Mouse (Mus musculus) limb, embryonic 10.5 days (tissue): Measurements from ENCODE around the gene Tmem51. TPM values are rescaled to one million over a fixed set of nuclear protein-coding genes. Genes with fewer than 3 reads are reported as not detected.

ENCODE experiments used
- DNase-seq: peaks from one replicate; pipeline ENCODE4 v3.0.0-alpha.2; 2017; ENCODE audit warnings: low spot score
- H3K27ac ChIP-seq: fragments of 300-500 bp; sonication (generic); 2 replicates; pipeline ENCODE4 v1.5.1; 2016; ENCODE audit warnings: mild to moderate bottlenecking
- H3K27me3 ChIP-seq: fragments of 300-500 bp; sonication (generic); 2 replicates; pipeline ENCODE4 v1.6.1; 2016; ENCODE audit warnings: low read depth, mild to moderate bottlenecking; ENCODE audit not compliant: poor library complexity, severe bottlenecking
- H3K36me3 ChIP-seq: fragments of 300-500 bp; sonication (generic); 2 replicates; pipeline ENCODE4 v1.6.1; 2016; ENCODE audit warnings: mild to moderate bottlenecking, moderate library complexity
- H3K4me1 ChIP-seq: fragments of 300-500 bp; sonication (generic); 2 replicates; pipeline ENCODE4 v1.6.1; 2016
- H3K4me3 ChIP-seq: fragments of 300-500 bp; sonication (generic); 2 replicates; pipeline ENCODE4 v1.5.1; 2016; ENCODE audit warnings: mild to moderate bottlenecking, moderate library complexity
- H3K9me3 ChIP-seq: fragments of 300-500 bp; sonication (generic); replicated peaks from 2 replicates; pipeline ENCODE4 v1.6.1; 2016; ENCODE audit warnings: mild to moderate bottlenecking
- WGBS: fragments of 180-500 bp; shearing (Covaris S2); methylation state at CpG from one replicate; pipeline ENCODE4 v1.1.7; 2016; 5-methylcytosine and 5-hydroxymethylcytosine counted together
- polyA plus RNA-seq: library from polyadenylated mRNA; unstranded; fragments of >200 nt; fragmentation: Nextera tagmentation; extraction: Ambion mirVana; gene quantifications from 2 replicates; pipeline ENCODE4 v1.2.1, GENCODE M21; 2016

Gene Tmem51
- polyA plus RNA-seq = 7.0 and 10.8 TPM in 2 replicates

DNA sequence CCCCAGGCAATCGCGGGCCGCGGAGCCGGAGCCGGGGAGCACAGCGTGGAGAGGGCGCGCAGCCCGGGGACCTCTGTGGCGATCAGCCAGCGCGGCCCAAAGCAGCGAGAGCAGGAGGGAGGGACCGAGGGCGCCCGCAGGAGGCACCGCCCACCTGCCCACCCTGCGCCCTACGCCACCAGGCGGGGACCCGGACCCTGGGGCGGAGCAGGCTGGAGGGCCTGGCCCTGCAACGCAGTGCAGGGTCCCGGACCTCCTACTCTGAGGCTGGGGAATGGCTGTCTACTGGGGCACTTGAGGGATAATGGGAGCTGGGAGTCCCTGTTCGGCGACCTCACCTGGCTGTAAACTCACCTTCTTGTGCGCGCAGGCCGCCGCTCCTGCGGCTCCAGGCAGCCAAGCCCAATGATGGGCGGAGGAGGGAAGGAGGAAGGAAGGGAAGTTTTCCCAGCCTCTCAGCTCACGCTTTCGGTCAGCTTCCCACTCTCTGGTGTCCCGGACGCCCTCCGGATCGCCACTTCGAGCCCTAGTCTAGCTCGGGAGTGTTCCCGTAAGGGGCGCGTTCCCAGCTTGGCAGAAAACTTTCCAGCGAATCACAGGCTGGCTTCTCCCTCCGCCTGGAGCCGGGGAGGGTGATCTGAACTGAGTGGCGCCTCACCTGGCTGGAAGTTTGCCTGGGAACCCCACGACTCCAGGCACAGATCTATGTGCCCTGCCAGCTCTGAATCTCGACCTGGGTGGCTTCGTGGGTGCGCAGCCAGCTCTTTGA, at the start of gene Tmem51:
TSS of gene Tmem51 (minus strand) at position 174 of the 769 bp plus-strand sequence.
- DNase-seq = peak; percentile 77
- Histone ChIP-seq H3K27ac (peak within 1 kb of the TSS; percentile 87), H3K27me3 (peaks cover 48% of the 10 kb centered on the region), H3K9me3 (no peaks in the 10 kb centered on the region), H3K4me1 (peaks cover 62% of the 10 kb centered on the region), H3K4me3 (peak within 1 kb of the TSS; percentile 78), H3K36me3 (no peaks in the 10 kb centered on the region)
- under 1% methylated on average over 52 of the region's 52 CpGs for WGBS

DNA sequence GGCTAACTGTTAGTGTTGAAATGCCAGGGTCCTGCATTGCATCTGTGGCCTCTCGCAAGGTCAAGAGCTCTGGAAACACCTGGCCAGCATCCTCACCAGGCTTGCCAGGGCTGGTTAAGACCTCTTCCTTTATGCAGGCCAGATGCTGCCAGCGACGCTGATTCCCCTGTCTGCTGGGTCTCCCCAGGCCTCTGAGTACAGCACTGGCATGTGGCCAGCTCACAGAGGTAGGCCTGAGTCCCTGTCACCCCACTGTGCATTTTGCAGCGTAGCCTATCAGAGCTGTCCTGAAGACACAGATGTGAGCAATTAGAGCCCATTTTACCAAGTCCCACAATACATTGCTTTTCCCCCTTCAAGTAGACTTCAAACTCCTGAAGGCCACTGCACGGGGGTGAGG, 46.1 kb upstream of the Tmem51 start:
- Histone ChIP-seq H3K27me3 (no peaks in the 10 kb centered on the region), H3K4me1 (peaks cover 27% of the 10 kb centered on the region), H3K36me3 (no peaks in the 10 kb centered on the region), H3K27ac (peak overlapping the region; percentile 71), H3K4me3 (no peak overlapping the region), H3K9me3 (no peaks in the 10 kb centered on the region)
- peak; percentile 54 for DNase-seq
- WGBS = 57% methylated on average over 5 of the region's 5 CpGs

DNA sequence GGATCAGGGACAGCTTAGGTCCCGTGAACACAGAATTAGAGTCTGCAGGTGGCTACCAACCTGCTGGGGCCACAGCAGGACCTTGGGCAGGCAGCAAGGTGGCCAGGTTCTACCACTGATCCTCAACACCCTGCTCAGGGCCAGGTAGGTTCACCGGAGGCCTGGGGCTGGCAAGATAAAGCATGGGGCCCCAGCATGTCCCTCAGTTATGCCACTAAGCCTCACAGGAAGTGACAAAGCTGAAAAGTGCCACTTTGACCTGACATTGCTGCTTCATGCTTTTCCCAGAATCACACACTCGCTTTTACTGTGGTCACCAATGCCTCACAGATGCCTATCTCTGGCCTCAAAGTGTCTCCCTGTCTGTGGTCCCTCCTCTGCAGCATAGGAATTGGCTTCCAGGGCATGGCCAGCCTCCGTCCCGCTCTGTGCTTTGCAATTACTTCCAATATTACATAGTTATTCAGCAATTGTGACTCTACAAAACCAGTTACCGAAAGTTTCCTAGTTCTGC, 43.2 kb upstream of the Tmem51 start:
- no peak overlapping the region for H3K4me3 ChIP-seq
- no peaks in the 10 kb centered on the region for H3K9me3 ChIP-seq
- 0 out of 2 replicates have a peak overlapping the region, but pooled peaks have one; percentile 30 for H3K27ac ChIP-seq
- no peaks in the 10 kb centered on the region for H3K36me3 ChIP-seq
- no peaks in the 10 kb centered on the region for H3K27me3 ChIP-seq
- no peak for DNase-seq
- H3K4me1 ChIP-seq = peaks cover 27% of the 10 kb centered on the region
- WGBS = 84% methylated on average over 6 of the region's 6 CpGs

DNA sequence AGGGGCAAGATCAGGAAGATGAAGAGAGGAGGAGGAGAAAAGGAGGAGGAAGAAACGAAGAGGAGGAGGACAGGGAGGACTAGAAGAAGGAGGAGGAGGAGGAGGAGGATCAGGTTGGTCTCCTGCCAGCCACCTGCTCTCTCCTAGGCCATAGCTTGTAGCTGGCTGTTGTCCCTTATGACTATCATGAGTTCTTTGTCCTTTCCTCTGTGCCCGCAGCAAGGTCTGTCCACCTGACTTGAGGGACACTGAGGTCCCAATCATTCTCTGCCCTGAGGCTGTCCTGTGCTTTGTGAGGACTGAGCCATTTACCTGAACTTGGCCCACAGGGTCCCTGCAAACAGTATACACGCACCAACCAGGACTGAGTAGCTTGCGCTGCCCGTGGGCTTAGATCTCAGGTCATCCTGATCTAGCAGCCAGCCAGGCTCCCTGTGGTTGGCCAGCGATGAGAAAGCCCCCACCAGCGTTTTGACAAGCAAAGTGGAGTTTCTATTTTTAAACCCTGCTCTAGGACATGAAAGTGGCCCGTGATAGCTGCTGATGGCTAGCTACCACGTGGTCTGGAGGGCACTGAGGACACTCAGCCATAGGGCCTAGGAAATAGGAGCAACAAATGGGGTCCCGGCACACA, 42.7 kb upstream of the Tmem51 start:
- 74% methylated on average over 10 of the region's 10 CpGs for WGBS
- Histone ChIP-seq H3K36me3 (no peaks in the 10 kb centered on the region), H3K27me3 (no peaks in the 10 kb centered on the region), H3K4me1 (peaks cover 28% of the 10 kb centered on the region), H3K27ac (0 out of 2 replicates have a peak overlapping the region, but pooled peaks have one; percentile 30), H3K9me3 (no peaks in the 10 kb centered on the region), H3K4me3 (no peak overlapping the region)
- no peak for DNase-seq

DNA sequence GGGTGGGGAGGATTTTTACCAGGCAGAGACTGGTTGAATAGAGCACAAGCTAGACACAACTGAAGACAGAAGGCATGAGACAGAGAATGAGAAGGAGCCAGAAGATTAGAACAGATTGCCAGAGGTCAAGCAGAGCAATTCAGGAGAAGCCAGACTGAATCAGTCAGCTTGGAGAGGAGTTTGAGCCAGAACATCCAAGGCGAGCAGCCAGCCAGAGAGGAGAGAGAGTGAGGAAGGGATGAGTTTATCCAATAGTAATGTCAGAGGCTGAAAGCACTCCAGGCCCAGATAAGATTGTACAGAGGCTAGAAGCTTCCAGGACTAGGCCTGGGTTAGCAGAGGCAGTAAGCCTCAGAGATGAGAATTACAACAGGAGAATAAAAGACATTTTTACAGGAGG, 37.1 kb upstream of the Tmem51 start:
- Histone ChIP-seq H3K27ac (peak overlapping the region; percentile 66), H3K4me3 (no peak overlapping the region), H3K27me3 (no peaks in the 10 kb centered on the region), H3K4me1 (peaks cover 46% of the 10 kb centered on the region), H3K36me3 (no peaks in the 10 kb centered on the region), H3K9me3 (no peaks in the 10 kb centered on the region)
- DNase-seq = no peak
- 59% methylated on average over 1 of the region's 1 CpGs for WGBS

DNA sequence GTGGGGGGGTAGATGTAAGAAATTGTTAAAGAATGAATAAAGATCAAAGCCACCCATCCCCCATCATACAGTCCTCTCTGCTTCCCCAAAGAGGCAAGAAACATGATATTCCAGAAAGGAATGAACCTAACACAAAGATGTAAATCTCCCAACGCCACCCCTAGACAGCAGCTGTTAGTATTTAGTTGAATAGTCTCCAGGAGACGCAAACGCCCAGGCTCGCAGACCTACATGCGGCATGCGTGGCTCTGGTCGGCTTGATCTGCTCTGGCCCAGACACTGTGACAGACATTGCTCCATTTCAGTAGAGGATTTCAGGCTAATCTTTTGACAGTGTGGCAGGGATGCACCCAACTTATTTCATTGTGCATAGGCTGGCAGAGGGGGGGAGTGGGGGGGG, 34.4 kb upstream of the Tmem51 start:
- peak overlapping the region; percentile 81 for H3K27ac ChIP-seq

DNA sequence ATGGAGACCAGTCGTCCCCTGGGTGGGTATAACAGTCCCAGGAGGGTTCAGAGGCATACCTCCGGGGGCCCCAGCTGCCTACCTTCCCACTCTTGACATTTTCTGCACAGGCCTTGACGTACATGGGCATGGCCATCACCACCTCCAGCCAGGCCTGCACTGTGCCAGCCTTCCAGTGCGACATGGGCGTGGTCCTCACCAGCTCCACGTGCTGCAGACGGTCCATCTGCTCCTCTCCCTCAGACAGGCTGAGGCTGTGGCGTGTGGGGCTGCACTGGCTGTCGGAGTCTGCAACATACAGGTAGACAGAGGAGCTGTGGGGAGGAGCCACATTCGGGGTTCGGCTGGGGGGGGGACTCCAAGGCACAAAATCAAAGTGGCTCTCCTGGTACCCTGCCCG, 33.9 kb upstream of the Tmem51 start:
- 84% methylated on average over 12 of the region's 12 CpGs for WGBS
- no peak for DNase-seq
- 0 out of 2 replicates have a peak, but pooled peaks cover 10% of the 10 kb centered on the region for H3K27me3 ChIP-seq
- H3K27ac ChIP-seq = peak overlapping the region; percentile 81
- no peaks in the 10 kb centered on the region for H3K36me3 ChIP-seq
- no peak overlapping the region for H3K4me3 ChIP-seq
- no peaks in the 10 kb centered on the region for H3K9me3 ChIP-seq
- H3K4me1 ChIP-seq = peaks cover 49% of the 10 kb centered on the region

More for the DNA sequence above, 34.4 kb upstream of the Tmem51 start:
- H3K36me3 ChIP-seq = no peaks in the 10 kb centered on the region
- no peaks in the 10 kb centered on the region for H3K9me3 ChIP-seq
- H3K4me1 ChIP-seq = peaks cover 49% of the 10 kb centered on the region
- 32% methylated on average over 7 of the region's 7 CpGs for WGBS
- 0 out of 2 replicates have a peak, but pooled peaks cover 10% of the 10 kb centered on the region for H3K27me3 ChIP-seq
- DNase-seq = peak; percentile 59
- no peak overlapping the region for H3K4me3 ChIP-seq

DNA sequence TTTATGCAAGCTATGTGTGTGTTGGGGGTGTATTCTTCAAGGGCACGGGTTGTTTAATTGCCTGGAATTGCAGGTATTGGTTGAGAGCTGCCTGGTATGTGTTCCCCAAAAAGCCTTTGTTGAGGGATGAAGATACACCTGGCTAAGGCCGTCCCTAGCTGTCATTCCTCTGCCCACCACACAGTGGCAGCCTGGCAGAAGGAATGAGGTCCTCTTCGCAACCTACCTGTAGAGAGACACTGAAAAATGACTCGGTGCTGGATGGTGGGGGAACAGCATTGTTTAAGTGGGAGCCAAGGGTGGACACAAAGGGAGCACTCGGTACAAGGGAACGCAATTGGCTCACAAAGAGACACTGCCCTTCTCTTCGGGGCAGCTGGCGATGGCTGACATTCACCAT, 29.2 kb upstream of the Tmem51 start:
- Histone ChIP-seq H3K4me1 (peaks cover 15% of the 10 kb centered on the region), H3K36me3 (no peaks in the 10 kb centered on the region), H3K4me3 (no peak overlapping the region), H3K9me3 (no peaks in the 10 kb centered on the region), H3K27me3 (0 out of 2 replicates have a peak, but pooled peaks cover 10% of the 10 kb centered on the region), H3K27ac (no peak overlapping the region)
- WGBS = 40% methylated on average over 8 of the region's 8 CpGs
- peak; percentile 41 for DNase-seq

DNA sequence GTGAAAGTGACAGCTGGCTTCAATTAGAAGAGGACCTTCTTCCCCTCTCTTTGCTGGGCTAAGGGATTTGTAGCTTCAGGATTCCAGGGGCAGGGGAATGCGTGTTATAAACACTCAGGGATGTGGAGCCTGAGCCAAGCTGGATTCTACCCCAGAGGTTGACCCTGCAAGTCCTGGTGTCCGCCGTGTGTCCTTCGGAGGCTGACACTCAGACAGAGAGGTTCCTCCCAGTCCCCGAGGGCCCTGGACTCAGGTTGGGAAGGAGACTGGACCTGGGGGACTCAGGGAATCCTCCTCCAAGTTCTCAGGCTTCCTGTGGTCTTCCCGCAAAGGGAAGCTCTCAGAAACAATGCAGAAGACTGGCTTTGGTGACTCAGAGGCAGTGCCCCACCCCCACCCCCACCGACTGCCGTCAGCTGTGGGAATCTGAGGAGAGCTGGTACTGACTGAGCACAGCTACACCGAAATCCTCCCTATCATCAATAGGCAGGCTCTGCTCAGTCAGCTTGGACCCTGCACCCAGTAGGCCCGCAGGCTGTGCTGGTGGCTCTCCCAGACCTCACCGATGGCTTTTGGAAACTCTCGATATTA, 19.1 kb upstream of the Tmem51 start:
- Histone ChIP-seq H3K27ac (no peak overlapping the region; the same call in 1 of the 2 replicates), H3K27me3 (0 out of 2 replicates have a peak, but pooled peaks cover 6% of the 10 kb centered on the region), H3K4me1 (peaks cover 20% of the 10 kb centered on the region), H3K9me3 (no peaks in the 10 kb centered on the region), H3K4me3 (no peak overlapping the region), H3K36me3 (no peaks in the 10 kb centered on the region)
- WGBS = 55% methylated on average over 12 of the region's 12 CpGs
- DNase-seq = no peak

DNA sequence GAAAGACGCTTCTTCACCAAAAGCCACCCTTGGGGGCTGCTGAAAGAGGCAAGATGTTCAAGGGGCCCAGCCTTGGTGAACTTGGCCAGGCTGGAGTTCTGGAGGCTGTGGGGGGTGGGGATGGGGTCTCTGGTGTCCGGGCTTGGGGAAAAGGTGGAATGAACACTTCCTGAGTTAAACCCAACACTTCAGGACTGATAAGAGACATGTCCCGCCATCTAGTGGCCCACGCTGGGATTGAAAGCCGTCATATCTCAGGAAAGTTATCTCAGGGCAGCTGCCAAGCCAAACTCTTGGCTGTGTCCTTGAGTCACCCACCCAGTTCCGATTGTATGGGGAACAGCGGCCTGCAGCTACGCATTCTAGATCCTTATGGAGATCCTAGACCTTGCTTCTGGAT, 14.2 kb upstream of the Tmem51 start:
- H3K27ac ChIP-seq = no peak overlapping the region
- DNase-seq = peak; percentile 87

DNA sequence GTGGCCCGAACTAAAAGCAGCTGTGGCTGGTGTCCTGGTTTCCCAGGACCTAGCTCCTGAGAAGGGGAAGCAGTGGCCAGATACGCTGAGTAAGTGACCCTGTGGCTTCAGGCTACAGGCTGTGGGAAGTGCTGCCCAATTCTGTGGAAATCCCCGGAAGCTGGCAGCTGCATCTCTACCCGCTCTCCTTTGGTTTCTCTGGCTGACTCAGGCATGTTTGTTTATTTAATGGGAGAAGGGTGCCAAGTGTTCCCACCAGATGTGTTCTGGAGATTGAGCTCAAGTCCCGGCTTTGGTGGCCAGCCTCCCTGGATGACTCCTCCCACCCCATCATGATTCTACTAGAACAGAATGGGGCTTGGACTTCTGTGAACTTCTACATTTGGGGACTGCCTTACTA, 13.8 kb upstream of the Tmem51 start:
- 19% methylated on average over 5 of the region's 5 CpGs for WGBS
- no peak overlapping the region for H3K4me3 ChIP-seq
- peaks cover 20% of the 10 kb centered on the region for H3K4me1 ChIP-seq
- H3K27me3 ChIP-seq = 0 out of 2 replicates have a peak, but pooled peaks cover 6% of the 10 kb centered on the region
- H3K36me3 ChIP-seq = no peaks in the 10 kb centered on the region
- H3K27ac ChIP-seq = no peak overlapping the region
- H3K9me3 ChIP-seq = no peaks in the 10 kb centered on the region
- DNase-seq = no peak

More for the DNA sequence above, 14.2 kb upstream of the Tmem51 start:
- WGBS = 27% methylated on average over 8 of the region's 8 CpGs
- Histone ChIP-seq H3K4me3 (no peak overlapping the region), H3K9me3 (no peaks in the 10 kb centered on the region), H3K27me3 (0 out of 2 replicates have a peak, but pooled peaks cover 6% of the 10 kb centered on the region), H3K4me1 (peaks cover 24% of the 10 kb centered on the region), H3K36me3 (no peaks in the 10 kb centered on the region)

DNA sequence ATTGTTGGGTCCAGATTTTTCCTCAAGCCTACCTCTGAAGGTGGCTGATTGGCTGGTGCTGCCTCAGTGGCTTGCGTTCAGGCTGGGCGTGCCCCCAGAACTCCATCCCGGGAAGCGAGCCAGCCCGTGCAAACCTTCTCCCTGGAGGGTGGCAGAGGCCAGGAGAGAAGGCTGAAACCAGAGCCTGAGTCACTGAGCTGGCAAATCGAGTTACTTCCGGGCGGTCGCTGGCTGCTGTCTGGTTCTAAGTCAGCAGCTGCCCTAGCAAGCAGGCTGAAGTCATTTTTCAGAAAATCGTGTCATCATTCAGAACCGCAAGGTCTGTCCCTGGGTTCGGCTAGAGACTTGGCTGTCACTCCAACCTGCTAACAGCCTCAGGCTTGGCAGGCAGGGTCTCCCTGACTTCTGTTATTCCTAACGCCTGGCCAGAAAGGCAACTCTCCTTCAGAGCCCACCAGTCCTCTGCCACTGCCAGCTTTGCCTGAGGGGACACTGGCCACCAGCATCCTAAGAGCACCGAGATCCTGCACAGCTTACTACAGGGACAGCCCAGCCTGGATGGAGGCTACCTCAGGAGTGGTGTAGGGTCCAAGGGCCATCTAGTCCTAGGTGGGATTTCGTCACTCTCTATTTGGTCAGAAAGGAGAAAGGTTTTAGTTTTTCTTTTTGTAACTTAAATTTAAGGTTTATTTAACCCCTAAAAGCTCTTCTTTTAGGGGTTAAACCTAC, 11.6 kb upstream of the Tmem51 start:
- DNase-seq = no peak
- no peaks in the 10 kb centered on the region for H3K36me3 ChIP-seq
- no peak overlapping the region; the same call in 1 of the 2 replicates for H3K27ac ChIP-seq
- H3K4me1 ChIP-seq = peaks cover 15% of the 10 kb centered on the region
- 77% methylated on average over 15 of the region's 15 CpGs for WGBS
- H3K9me3 ChIP-seq = no peaks in the 10 kb centered on the region
- no peak overlapping the region for H3K4me3 ChIP-seq
- H3K27me3 ChIP-seq = no peaks in the 10 kb centered on the region
